Mouse (Mus musculus) cerebellum, adult 2 months (tissue): ENCODE measurements around the gene Zfp14.

Experiments used
- CTCF ChIP-seq: fragments of 200-500 bp; IDR thresholded peaks from 2 replicates; pipeline ENCODE4 v1.5.1; 2011; ENCODE audit warnings: low read depth, mild to moderate bottlenecking, control low read depth, low read length, moderate library complexity, borderline replicate concordance; ENCODE audit not compliant: insufficient read depth
- POLR2A ChIP-seq: fragments of 200-500 bp; IDR thresholded peaks from 2 replicates; pipeline ENCODE4 v1.6.1; 2011; ENCODE audit warnings: low read length, control low read depth, borderline replicate concordance; ENCODE audit not compliant: insufficient read depth

DNA sequence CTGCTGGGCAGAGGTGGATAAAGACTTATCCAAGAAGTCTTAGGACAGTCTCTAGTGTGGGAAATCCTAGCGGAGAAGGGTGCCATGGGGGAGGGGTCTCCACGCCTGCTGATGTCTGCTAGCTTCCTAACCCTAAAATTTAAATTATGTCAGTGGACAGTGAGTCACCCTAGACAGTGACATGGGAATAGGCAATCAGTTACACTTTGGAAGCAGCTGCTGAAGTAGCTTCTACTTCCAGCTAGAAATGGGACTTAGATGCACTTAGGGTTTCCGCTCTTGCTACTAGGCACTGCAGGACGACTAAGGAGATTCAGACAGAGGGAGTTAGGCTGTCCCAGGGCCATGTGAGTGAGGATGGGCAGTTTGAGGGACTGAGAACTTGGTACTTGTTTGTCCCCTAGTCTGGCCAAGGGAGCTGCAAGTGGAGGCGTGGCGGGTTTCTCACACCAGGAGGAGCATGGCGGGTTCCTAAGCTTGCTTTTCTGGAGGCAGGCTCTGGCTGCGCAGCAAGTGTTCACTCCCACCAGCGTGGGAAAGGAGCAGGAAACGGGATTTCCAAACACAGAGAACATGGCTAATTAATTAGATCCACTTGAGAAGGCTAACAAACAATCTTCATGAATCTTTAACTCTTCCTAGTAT, 40.5 kb downstream of the Zfp14 start:
- TF ChIP-seq CTCF = no peak
- TF ChIP-seq POLR2A = no peak
